Mouse (Mus musculus): ENCODE measurements around the gene Dmd. TPM values are rescaled to one million over a fixed set of nuclear protein-coding genes. Genes with fewer than 3 reads are reported as not detected.

Dmd gene
- polyA plus RNA-seq, 1 experiment from 2014 or later = 35.9 TPM

GRCm38 (mm10) chrX:85089506-85089905 lies 2140.8 kb downstream of the Dmd start:
- no peak overlapping the region for H3K4me3 ChIP-seq (ENCODE audit: low read depth, low read length)
- 78% methylated on average over 7 of the region's 7 CpGs for WGBS (ENCODE audit: insufficient replicate concordance)
- no peaks in the 10 kb centered on the region for H3K9me3 ChIP-seq (replicated peaks; ENCODE audit: control insufficient read depth, low read length)
- H3K9ac ChIP-seq (ENCODE audit: low read depth, low read length) = no peak overlapping the region
- H3K27me3 ChIP-seq (ENCODE audit: control insufficient read depth, insufficient read depth, low read length) = no peaks in the 10 kb centered on the region
- no peak overlapping the region for H3K27ac ChIP-seq (ENCODE audit: low read depth, low read length)
- no peak for ATAC-seq (replicated peaks; ENCODE audit: insufficient number of reproducible peaks, low FRiP score, low TSS enrichment)
- no peaks in the 10 kb centered on the region for H3K4me1 ChIP-seq (ENCODE audit: control insufficient read depth, insufficient read depth, low read length)
- H3K36me3 ChIP-seq (ENCODE audit: control insufficient read depth, insufficient read depth, low read length) = no peaks in the 10 kb centered on the region
- H3K4me2 ChIP-seq = no peak overlapping the region

- H3K36me3 ChIP-seq (ENCODE audit: control insufficient read depth, insufficient read depth, low read length) = no peaks in the 10 kb centered on the region
- ATAC-seq (replicated peaks; ENCODE audit: insufficient number of reproducible peaks, low FRiP score, low TSS enrichment) = no peak
- no peak overlapping the region for H3K9ac ChIP-seq (ENCODE audit: low read depth, low read length)
- no peaks in the 10 kb centered on the region for H3K9me3 ChIP-seq (replicated peaks; ENCODE audit: control insufficient read depth, low read length)
- no peaks in the 10 kb centered on the region for H3K4me1 ChIP-seq (ENCODE audit: control insufficient read depth, insufficient read depth, low read length)
- no peak overlapping the region for H3K27ac ChIP-seq (ENCODE audit: low read depth, low read length)
- no peak overlapping the region for H3K4me3 ChIP-seq (ENCODE audit: low read depth, low read length)
- H3K4me2 ChIP-seq = no peak overlapping the region
- H3K27me3 ChIP-seq (ENCODE audit: control insufficient read depth, insufficient read depth, low read length) = no peaks in the 10 kb centered on the region
These were observed 2144.7 kb downstream of the Dmd start for GRCm38 (mm10) chrX:85093354-85093753.

- no peak for ATAC-seq (replicated peaks; ENCODE audit: insufficient number of reproducible peaks, low FRiP score, low TSS enrichment)
- no peak overlapping the region for H3K27ac ChIP-seq (ENCODE audit: low read depth, low read length)
- H3K4me2 ChIP-seq = no peak overlapping the region
- no peak overlapping the region for H3K4me3 ChIP-seq (ENCODE audit: low read depth, low read length)
- H3K4me1 ChIP-seq (ENCODE audit: control insufficient read depth, insufficient read depth, low read length) = no peaks in the 10 kb centered on the region
- no peak overlapping the region for H3K9ac ChIP-seq (ENCODE audit: low read depth, low read length)
- H3K36me3 ChIP-seq (ENCODE audit: control insufficient read depth, insufficient read depth, low read length) = no peaks in the 10 kb centered on the region
- no peaks in the 10 kb centered on the region for H3K9me3 ChIP-seq (replicated peaks; ENCODE audit: control insufficient read depth, low read length)
- H3K27me3 ChIP-seq (ENCODE audit: control insufficient read depth, insufficient read depth, low read length) = no peaks in the 10 kb centered on the region
These were observed 2150.0 kb downstream of the Dmd start for GRCm38 (mm10) chrX:85098691-85099090.

- H3K27ac ChIP-seq (ENCODE audit: low read depth, low read length) = no peak overlapping the region
- H3K36me3 ChIP-seq (ENCODE audit: control insufficient read depth, insufficient read depth, low read length) = no peaks in the 10 kb centered on the region
- H3K4me1 ChIP-seq (ENCODE audit: control insufficient read depth, insufficient read depth, low read length) = no peaks in the 10 kb centered on the region
- no peak for ATAC-seq (replicated peaks; ENCODE audit: insufficient number of reproducible peaks, low FRiP score, low TSS enrichment)
- no peaks in the 10 kb centered on the region for H3K27me3 ChIP-seq (ENCODE audit: control insufficient read depth, insufficient read depth, low read length)
- H3K9ac ChIP-seq (ENCODE audit: low read depth, low read length) = no peak overlapping the region
- H3K4me3 ChIP-seq (ENCODE audit: low read depth, low read length) = no peak overlapping the region
- no peak overlapping the region for H3K4me2 ChIP-seq
- no peaks in the 10 kb centered on the region for H3K9me3 ChIP-seq (replicated peaks; ENCODE audit: control insufficient read depth, low read length)
These were observed 2163.7 kb downstream of the Dmd start for GRCm38 (mm10) chrX:85112418-85112817.

- Histone ChIP-seq H3K4me2 (no peak overlapping the region), H3K9me3 (replicated peaks; ENCODE audit: control insufficient read depth, low read length) (no peaks in the 10 kb centered on the region), H3K4me3 (ENCODE audit: low read depth, low read length) (no peak overlapping the region), H3K36me3 (ENCODE audit: control insufficient read depth, insufficient read depth, low read length) (no peaks in the 10 kb centered on the region), H3K27ac (ENCODE audit: low read depth, low read length) (no peak overlapping the region), H3K9ac (ENCODE audit: low read depth, low read length) (no peak overlapping the region), H3K27me3 (ENCODE audit: control insufficient read depth, insufficient read depth, low read length) (no peaks in the 10 kb centered on the region), H3K4me1 (ENCODE audit: control insufficient read depth, insufficient read depth, low read length) (no peaks in the 10 kb centered on the region)
- no peak for ATAC-seq (replicated peaks; ENCODE audit: insufficient number of reproducible peaks, low FRiP score, low TSS enrichment)
- 73% methylated on average over 3 of the region's 3 CpGs for WGBS (ENCODE audit: insufficient replicate concordance)
These were observed 2184.0 kb downstream of the Dmd start for GRCm38 (mm10) chrX:85132706-85133105.

GRCm38 (mm10) chrX:85137293-85137692 lies 2188.6 kb downstream of the Dmd start:
- Histone ChIP-seq H3K4me2 (no peak overlapping the region), H3K4me1 (ENCODE audit: control insufficient read depth, insufficient read depth, low read length) (no peaks in the 10 kb centered on the region), H3K27me3 (ENCODE audit: control insufficient read depth, insufficient read depth, low read length) (no peaks in the 10 kb centered on the region), H3K27ac (ENCODE audit: low read depth, low read length) (no peak overlapping the region), H3K36me3 (ENCODE audit: control insufficient read depth, insufficient read depth, low read length) (no peaks in the 10 kb centered on the region), H3K4me3 (ENCODE audit: low read depth, low read length) (no peak overlapping the region), H3K9me3 (replicated peaks; ENCODE audit: control insufficient read depth, low read length) (no peaks in the 10 kb centered on the region), H3K9ac (ENCODE audit: low read depth, low read length) (no peak overlapping the region)
- ATAC-seq (replicated peaks; ENCODE audit: insufficient number of reproducible peaks, low FRiP score, low TSS enrichment) = no peak
- 76% methylated on average over 5 of the region's 5 CpGs for WGBS (ENCODE audit: insufficient replicate concordance)

GRCm38 (mm10) chrX:85171264-85171663 lies 2222.6 kb downstream of the Dmd start:
- Histone ChIP-seq H3K27ac (ENCODE audit: low read depth, low read length) (no peak overlapping the region), H3K36me3 (ENCODE audit: control insufficient read depth, insufficient read depth, low read length) (no peaks in the 10 kb centered on the region), H3K4me3 (ENCODE audit: low read depth, low read length) (no peak overlapping the region), H3K9me3 (replicated peaks; ENCODE audit: control insufficient read depth, low read length) (no peaks in the 10 kb centered on the region), H3K27me3 (ENCODE audit: control insufficient read depth, insufficient read depth, low read length) (no peaks in the 10 kb centered on the region), H3K4me1 (ENCODE audit: control insufficient read depth, insufficient read depth, low read length) (no peaks in the 10 kb centered on the region), H3K9ac (ENCODE audit: low read depth, low read length) (no peak overlapping the region), H3K4me2 (no peak overlapping the region)
- no peak for ATAC-seq (replicated peaks; ENCODE audit: insufficient number of reproducible peaks, low FRiP score, low TSS enrichment)
- WGBS (ENCODE audit: insufficient replicate concordance) = 59% methylated on average over 2 of the region's 2 CpGs

GRCm38 (mm10) chrX:85187565-85187964 lies 2238.9 kb downstream of the Dmd start:
- Histone ChIP-seq H3K9ac (ENCODE audit: low read depth, low read length) (no peak overlapping the region), H3K27me3 (ENCODE audit: control insufficient read depth, insufficient read depth, low read length) (no peaks in the 10 kb centered on the region), H3K4me1 (ENCODE audit: control insufficient read depth, insufficient read depth, low read length) (no peaks in the 10 kb centered on the region), H3K4me3 (ENCODE audit: low read depth, low read length) (no peak overlapping the region), H3K27ac (ENCODE audit: low read depth, low read length) (no peak overlapping the region), H3K36me3 (ENCODE audit: control insufficient read depth, insufficient read depth, low read length) (no peaks in the 10 kb centered on the region), H3K4me2 (no peak overlapping the region), H3K9me3 (replicated peaks; ENCODE audit: control insufficient read depth, low read length) (no peaks in the 10 kb centered on the region)
- ATAC-seq (replicated peaks; ENCODE audit: insufficient number of reproducible peaks, low FRiP score, low TSS enrichment) = no peak
- whole genome bisulfite sequencing (ENCODE audit: insufficient replicate concordance) = 44% methylated on average over 2 of the region's 2 CpGs

- Histone ChIP-seq H3K4me1 (ENCODE audit: control insufficient read depth, insufficient read depth, low read length) (no peaks in the 10 kb centered on the region), H3K9ac (ENCODE audit: low read depth, low read length) (no peak overlapping the region), H3K4me2 (no peak overlapping the region), H3K4me3 (ENCODE audit: low read depth, low read length) (no peak overlapping the region), H3K27me3 (ENCODE audit: control insufficient read depth, insufficient read depth, low read length) (no peaks in the 10 kb centered on the region), H3K27ac (ENCODE audit: low read depth, low read length) (no peak overlapping the region), H3K9me3 (replicated peaks; ENCODE audit: control insufficient read depth, low read length) (no peaks in the 10 kb centered on the region), H3K36me3 (ENCODE audit: control insufficient read depth, insufficient read depth, low read length) (no peaks in the 10 kb centered on the region)
- no peak for ATAC-seq (replicated peaks; ENCODE audit: insufficient number of reproducible peaks, low FRiP score, low TSS enrichment)
These were observed 2245.2 kb downstream of the Dmd start for GRCm38 (mm10) chrX:85193856-85194255.
